Mouse (Mus musculus) olfactory bulb, adult 2 months (tissue): ENCODE data around the gene Oxld1. TPM values are rescaled to one million over a fixed set of nuclear protein-coding genes. Genes with fewer than 3 reads are reported as not detected.

Experiments
- H3K27ac ChIP-seq: fragments of 200-500 bp; 2 replicates; pipeline ENCODE4 v1.5.1; 2012; ENCODE audit warnings: low read depth, low read length; ENCODE audit not compliant: insufficient read depth
- H3K4me1 ChIP-seq: fragments of 200-500 bp; 2 replicates; pipeline ENCODE4 v1.6.1; 2012; ENCODE audit warnings: low read length; ENCODE audit not compliant: control insufficient read depth, insufficient read depth
- H3K4me3 ChIP-seq: fragments of 200-500 bp; 2 replicates; pipeline ENCODE4 v1.5.1; 2012; ENCODE audit warnings: mild to moderate bottlenecking, low read depth, low read length, moderate library complexity; ENCODE audit not compliant: insufficient read depth
- CTCF ChIP-seq: fragments of 200-500 bp; IDR thresholded peaks from 2 replicates; pipeline ENCODE4 v1.5.1; 2012; ENCODE audit warnings: low read depth, mild to moderate bottlenecking, low read length, moderate library complexity; ENCODE audit not compliant: insufficient read depth
- POLR2A ChIP-seq: fragments of 200-500 bp; IDR thresholded peaks from 2 replicates; pipeline ENCODE4 v1.6.1; 2012; ENCODE audit warnings: mild to moderate bottlenecking, low read depth, low read length, moderate library complexity; ENCODE audit not compliant: insufficient read depth
- WGBS: fragments of 180-500 bp; shearing (Covaris S2); methylation state at CpG from one replicate; pipeline ENCODE4 v1.1.7; 2018; 5-methylcytosine and 5-hydroxymethylcytosine counted together
- polyA plus RNA-seq: library from polyadenylated mRNA; stranded (reverse); fragments of >200 nt; gene quantifications from 2 replicates; pipeline ENCODE4 v1.2.4, GENCODE M21; 2012; ENCODE audit warnings: low replicate concordance; ENCODE audit not compliant: missing spikeins, insufficient read depth, insufficient read length

The Oxld1 gene
- polyA plus RNA-seq, 1 experiment: not detected

DNA sequence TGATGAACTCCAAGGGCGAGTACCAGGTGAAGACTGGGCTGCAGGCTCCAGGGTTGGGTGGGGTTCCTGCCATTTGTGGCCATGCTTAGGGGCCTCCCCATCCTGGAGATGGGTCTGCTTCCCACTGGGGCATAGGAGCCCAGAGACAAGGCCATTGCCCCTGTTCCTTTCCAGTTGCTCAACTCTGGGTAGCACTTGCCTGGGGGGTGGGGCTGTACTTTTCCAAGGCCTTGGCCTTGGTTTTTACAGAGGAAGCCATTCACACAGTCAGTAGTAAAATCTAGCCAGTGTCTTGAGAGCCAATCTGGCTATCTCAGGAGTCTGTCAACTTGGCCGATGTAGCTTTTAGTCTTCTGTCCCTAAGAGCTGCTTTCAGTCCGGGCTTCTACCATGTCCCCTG lies 39.6 kb upstream of the Oxld1 start:
- H3K4me1 ChIP-seq: peaks cover 3% of the 10 kb centered on the region; the same call in 1 of the 2 replicates
- H3K27ac ChIP-seq: no peak overlapping the region
- no peak overlapping the region for H3K4me3 ChIP-seq
- TF ChIP-seq POLR2A (no peak), CTCF (no peak)
- 88% methylated on average over 3 of the region's 3 CpGs for WGBS

DNA sequence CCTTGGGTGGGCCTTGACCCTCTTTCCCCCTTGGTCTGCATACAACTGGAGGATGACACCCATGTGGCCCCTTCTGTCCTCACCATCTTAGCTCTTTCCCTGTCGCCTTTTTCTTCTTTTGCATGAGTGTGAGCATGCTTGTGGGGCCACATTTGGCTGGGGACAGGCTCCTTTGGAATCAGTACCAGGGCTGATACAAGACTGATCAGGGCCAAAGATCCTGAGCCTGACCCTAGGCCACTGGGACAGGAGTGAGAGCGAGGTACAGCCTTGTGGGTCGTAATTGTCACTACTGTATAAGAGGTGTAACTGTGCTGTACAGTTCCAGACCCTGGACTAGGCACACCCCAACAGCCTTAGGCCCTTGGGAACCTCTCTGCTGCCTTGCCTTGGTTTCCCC lies 36.0 kb upstream of the Oxld1 start:
- WGBS: 86% methylated on average over 3 of the region's 3 CpGs
- Histone ChIP-seq H3K4me1 (peaks cover 17% of the 10 kb centered on the region), H3K27ac (no peak overlapping the region), H3K4me3 (no peak overlapping the region)
- no peak for TF ChIP-seq POLR2A
- no peak for TF ChIP-seq CTCF

DNA sequence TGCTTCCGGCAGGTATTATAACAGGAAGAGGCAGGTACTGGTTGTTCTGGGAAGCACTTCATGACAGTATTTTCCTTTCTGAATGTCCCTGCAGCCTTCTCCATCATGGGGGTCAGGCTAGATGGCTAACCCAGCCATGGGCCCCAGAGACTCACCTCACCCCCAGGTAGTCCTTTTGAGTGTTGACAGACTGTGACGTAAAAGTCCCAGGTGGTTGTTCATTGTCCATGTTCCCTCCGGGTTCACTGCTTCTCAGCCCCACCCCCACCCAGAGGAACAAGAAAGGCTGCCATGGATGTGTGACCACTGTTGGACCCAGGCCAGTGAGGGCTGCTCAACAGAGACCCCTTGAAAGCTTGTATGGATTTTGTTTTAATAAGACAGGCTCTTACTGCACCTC lies 35.5 kb upstream of the Oxld1 start:
- H3K4me3 ChIP-seq: no peak overlapping the region
- peaks cover 17% of the 10 kb centered on the region for H3K4me1 ChIP-seq
- TF ChIP-seq CTCF: no peak
- no peak for TF ChIP-seq POLR2A
- no peak overlapping the region for H3K27ac ChIP-seq
- 42% methylated on average over 3 of the region's 3 CpGs for WGBS

DNA sequence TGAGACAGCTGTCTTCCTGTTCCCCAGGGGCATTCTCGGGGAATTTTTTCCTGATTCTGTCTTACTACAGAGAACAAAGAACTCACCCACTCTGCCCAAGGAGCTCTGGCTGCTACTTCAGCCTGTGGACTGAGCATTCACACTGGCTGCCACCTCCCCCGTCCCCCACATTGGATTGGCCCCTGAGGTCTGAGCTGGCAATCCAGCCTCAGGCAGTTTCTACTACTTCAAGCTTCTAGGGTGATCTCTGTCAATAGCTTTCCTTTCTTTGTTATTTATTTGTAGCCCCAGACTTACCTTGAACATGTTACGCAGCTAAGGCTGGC lies 35.0 kb upstream of the Oxld1 start:
- H3K27ac ChIP-seq: no peak overlapping the region
- H3K4me1 ChIP-seq: peaks cover 17% of the 10 kb centered on the region
- 26% methylated on average over 3 of the region's 3 CpGs for WGBS
- TF ChIP-seq POLR2A: no peak
- no peak for TF ChIP-seq CTCF
- no peak overlapping the region for H3K4me3 ChIP-seq

DNA sequence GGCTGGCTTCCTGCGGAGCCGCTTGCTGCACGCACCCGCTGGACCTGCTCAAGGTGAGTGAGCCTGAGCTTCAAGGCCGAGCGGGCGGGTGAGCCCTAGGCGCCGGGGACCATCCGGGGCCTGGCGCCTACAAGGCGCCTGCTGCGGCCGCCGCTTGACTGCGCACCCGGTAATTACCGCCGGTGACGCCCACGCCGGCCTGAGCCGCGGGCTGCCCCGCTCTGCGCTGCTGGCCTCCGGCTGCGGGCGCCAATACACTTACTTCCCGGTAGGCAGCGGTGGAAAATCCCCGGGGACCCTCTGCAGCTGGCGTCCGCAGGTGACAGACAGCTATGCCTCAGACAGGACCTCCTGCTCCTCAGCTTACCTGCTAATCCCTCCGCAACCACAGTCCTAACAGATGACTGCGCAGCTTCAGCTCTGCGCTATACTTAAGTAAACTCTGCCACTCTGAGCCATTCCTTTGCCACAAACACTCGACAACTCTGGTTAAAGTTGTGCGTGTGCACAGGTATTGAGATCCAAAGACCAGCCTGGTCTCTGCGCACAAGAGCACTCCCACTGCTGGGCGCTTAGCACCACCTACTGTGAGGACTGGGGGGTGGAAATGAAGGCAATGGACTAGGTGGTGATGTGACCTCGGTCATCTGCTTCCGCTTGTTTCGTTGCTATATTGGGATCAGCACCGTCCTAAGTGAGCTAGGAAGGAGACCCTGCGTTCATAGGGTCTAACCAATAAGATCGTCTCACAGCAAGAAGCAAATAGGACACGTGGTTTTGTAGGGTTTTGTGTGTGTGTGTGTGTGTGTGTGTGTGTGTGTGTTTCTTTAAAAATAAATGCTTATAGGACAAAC lies 34.4 kb upstream of the Oxld1 start:
- under 1% methylated on average over 48 of the region's 48 CpGs for WGBS
- no peak for TF ChIP-seq POLR2A
- TF ChIP-seq CTCF: no peak
- Histone ChIP-seq H3K4me1 (peaks cover 17% of the 10 kb centered on the region), H3K4me3 (peak overlapping the region; percentile 79), H3K27ac (no peak overlapping the region)

DNA sequence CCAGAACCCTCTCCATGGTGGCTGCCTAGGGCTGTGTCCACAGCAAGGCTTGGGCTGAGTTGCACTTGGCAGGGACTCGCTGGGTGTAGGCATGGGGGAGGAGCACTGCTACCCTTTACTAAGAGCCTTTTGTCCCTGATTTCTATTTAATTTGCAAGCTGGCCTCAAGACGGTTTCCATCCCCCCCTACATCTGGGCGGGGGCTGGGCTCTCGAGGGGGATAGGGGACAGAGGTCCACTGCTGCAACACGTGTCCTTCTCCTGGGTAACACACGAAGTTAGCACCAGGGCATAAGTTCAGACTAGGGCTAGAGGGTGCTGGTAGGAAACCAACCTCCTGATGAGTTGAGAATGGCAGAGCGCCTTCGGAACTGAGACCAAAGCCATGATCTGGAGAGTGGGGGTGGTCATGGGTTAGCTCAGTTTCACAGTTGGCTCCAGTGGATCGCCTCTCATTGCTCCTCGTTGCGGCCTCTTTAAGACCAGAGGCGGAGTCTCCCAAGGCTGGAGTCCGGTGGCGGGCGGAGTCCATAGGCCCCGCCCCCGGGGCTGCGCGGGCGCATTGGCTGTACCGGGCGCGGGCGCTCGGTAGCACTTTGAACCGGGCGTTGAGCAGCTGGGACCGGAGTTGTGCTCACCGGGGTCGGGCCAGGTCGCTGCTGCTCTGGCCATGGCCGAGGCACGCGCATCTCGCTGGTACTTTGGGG lies 33.6 kb upstream of the Oxld1 start, which contains the start of gene Slc25a10:
Gene Slc25a10 (plus strand): TSS at position 524 of the 707 bp plus-strand sequence.
- peak within 1 kb of the TSS; percentile 79 for H3K4me3 ChIP-seq
- H3K27ac ChIP-seq: peak within 1 kb of the TSS; percentile 43; the same call in 1 of the 2 replicates
- H3K4me1 ChIP-seq: peaks cover 17% of the 10 kb centered on the region
- under 1% methylated on average over 35 of the region's 35 CpGs for WGBS
- peak; percentile 17; the same call in 1 of the 2 replicates for TF ChIP-seq POLR2A
- no peak for TF ChIP-seq CTCF

DNA sequence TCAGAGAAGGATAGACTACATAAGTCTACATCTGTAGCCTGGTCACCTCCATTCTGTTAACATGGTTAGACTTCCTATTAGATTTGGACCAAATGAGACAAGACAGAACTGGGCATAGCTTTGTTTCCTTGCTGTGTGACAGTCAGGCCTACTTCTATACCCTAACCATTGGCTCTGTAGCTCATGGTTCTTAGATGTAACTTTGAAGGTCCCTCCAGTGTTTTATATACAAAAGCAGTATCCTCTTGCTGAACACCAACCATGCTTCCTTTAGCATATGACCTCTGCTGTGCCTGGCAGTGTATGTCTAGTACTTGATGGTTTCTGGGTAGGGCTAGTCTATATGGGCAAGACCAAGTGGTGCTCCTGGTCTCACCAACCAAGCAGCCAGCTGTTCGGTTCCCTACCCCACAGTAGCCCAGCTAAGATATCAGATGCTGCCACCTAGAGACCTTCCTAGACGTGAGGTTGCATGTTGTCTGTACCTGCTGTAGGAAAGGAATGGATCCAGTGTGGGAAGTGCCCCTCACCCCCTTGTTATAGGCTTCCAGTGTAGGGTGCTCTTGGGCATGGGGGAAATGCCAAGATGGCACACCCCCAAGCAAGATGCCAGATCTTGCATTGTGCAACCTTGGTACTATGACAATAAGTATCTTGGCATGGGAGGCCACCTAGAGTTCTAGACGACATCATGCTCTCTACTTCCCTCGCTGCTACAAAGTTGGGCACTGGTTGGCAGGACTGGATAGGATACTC lies 32.6 kb upstream of the Oxld1 start:
- no peak for TF ChIP-seq POLR2A
- TF ChIP-seq CTCF: no peak
- Histone ChIP-seq H3K27ac (0 out of 2 replicates have a peak overlapping the region, but pooled peaks have one; percentile 14), H3K4me3 (no peak overlapping the region), H3K4me1 (peaks cover 23% of the 10 kb centered on the region)
- WGBS: 24% methylated on average over 4 of the region's 4 CpGs

DNA sequence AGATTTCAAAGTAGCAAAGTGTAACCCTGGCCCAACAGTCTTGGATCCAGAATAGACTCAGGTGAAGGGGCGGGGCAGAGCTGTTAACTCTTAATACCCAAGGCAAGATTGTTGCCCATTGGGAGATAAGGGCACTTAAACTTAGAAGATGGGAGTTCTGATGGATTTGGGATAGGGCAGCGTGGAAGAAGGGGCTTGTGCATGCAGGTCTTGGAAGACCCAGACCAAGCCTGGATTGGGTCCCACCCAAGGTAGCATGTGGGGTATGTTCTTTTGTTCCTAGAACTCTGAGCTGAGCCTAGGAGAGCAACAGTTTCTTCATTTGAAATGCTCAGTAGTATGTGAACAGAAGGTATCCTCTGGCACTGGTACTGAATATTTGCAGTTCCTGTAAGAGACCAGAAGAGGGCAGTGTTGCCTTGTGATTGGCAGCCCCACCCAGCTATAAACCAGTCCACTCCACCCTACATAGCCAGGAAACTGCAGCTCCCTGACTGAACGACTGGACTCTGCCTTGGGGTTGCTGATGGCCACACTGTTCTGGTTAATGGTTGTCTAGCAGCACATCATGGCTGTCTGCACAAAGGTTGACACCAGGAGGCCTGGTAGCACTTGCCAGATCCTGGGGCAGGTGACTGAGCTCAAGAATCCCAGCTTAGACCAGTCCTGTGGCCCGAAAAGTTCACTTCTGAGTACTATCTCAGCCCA lies 31.3 kb upstream of the Oxld1 start:
- 64% methylated on average over 4 of the region's 4 CpGs for WGBS
- H3K4me1 ChIP-seq: peaks cover 23% of the 10 kb centered on the region
- H3K4me3 ChIP-seq: no peak overlapping the region
- TF ChIP-seq POLR2A (no peak), CTCF (peak; percentile 33; the same call in 1 of the 2 replicates)
- H3K27ac ChIP-seq: no peak overlapping the region
